14 mouse cellular contexts compared by ENCODE assay signal in genomic region chr1:188321534-188321933, GRCm38 (mm10). TPM values are rescaled to one million over a fixed set of nuclear protein-coding genes. Genes with fewer than 3 reads are reported as not detected.
A peak's percentile ranks its signal among the peaks of the same experiment; 100 is the strongest.
DNase-seq lines count a peak whose midpoint lies in the region; ATAC-seq and TF ChIP-seq lines count a peak whose summit lies in the region.
"Had no signal": no experiment of that assay in that cellular context is flagged by ENCODE, and none has a peak within 500 bp of the region (broad histone marks: within the 10 kb centered on the region; RNA-seq: fewer than 3 reads in every experiment).

No protein-coding gene starts in this region.

- 65% methylated on average over 7 of the region's 7 CpGs for WGBS in liver, embryonic 14.5 days (ENCODE audit: insufficient replicate concordance)

- no peak overlapping the region for H3K27ac ChIP-seq in left cerebral cortex, adult 2 months
- no peak overlapping the region for H3K27ac ChIP-seq in liver, embryonic 14.5 days
- H3K27ac ChIP-seq: embryonic facial prominence, embryonic 13.5 days; forebrain, embryonic 12.5 days; limb, embryonic 15.5 days had no signal

- no peaks in the 10 kb centered on the region for H3K36me3 ChIP-seq in liver, embryonic 14.5 days (replicated peaks; ENCODE audit: control insufficient read depth, insufficient read depth, low read depth)
- H3K36me3 ChIP-seq: embryonic facial prominence, embryonic 13.5 days; forebrain, embryonic 12.5 days; limb, embryonic 15.5 days had no signal

- H3K9ac ChIP-seq in liver, embryonic 14.5 days (replicated peaks): no peak overlapping the region
- H3K9ac ChIP-seq: embryonic facial prominence, embryonic 13.5 days; forebrain, embryonic 12.5 days; limb, embryonic 15.5 days had no signal

- no peaks in the 10 kb centered on the region for H3K9me3 ChIP-seq in liver, embryonic 14.5 days (ENCODE audit: control insufficient read depth, low read length)
- H3K9me3 ChIP-seq: embryonic facial prominence, embryonic 13.5 days; forebrain, embryonic 12.5 days; limb, embryonic 15.5 days had no signal

- intact Hi-C loops in left cerebral cortex, adult 2 months (cut with DNase I): no loop called here
- intact Hi-C loops in left cerebral cortex, postnatal 36 days (cut with DNase I): no loop called here

- no peaks in the 10 kb centered on the region for H3K27me3 ChIP-seq in liver, embryonic 14.5 days (ENCODE audit: control insufficient read depth, insufficient read depth, low read length)
- H3K27me3 ChIP-seq: embryonic facial prominence, embryonic 13.5 days; forebrain, embryonic 12.5 days; limb, embryonic 15.5 days had no signal

- H3K4me1 ChIP-seq in liver, embryonic 14.5 days (replicated peaks; ENCODE audit: control insufficient read depth in 2 of 2, insufficient read depth in 2 of 2, low read length in 1 of 2): no peaks in the 10 kb centered on the region
- H3K4me1 ChIP-seq: forebrain, embryonic 12.5 days; limb, embryonic 15.5 days had no signal

- DNase-seq in embryo, embryonic 10 days (ENCODE audit: low spot score): peak; percentile 29
- DNase-seq in embryo, embryonic 11 days: no peak
- DNase-seq in left cerebral cortex, adult 2 months (ENCODE audit: extremely low spot score in 1 of 2, low spot score in 2 of 2): no peak
- no peak for DNase-seq in left cerebral cortex, postnatal 36 days (ENCODE audit: low spot score in 2 of 2)
- peak; percentile 60 for DNase-seq in R1 (ENCODE audit: low read depth, low spot score)
- DNase-seq in liver, embryonic 14.5 days (ENCODE audit: low read depth in 3 of 3, low spot score in 3 of 3): no peak
- no peak for DNase-seq in spleen, postnatal 36 days (ENCODE audit: low spot score in 2 of 2)
- DNase-seq: cerebellum, adult 9-10 months; right cerebral cortex, postnatal 25 days had no signal

- ATAC-seq in liver, embryonic 14.5 days (ENCODE audit: insufficient read depth): peak; percentile 50; the same call in 1 of the 2 replicates
- no peak for ATAC-seq in frontal cortex, adult (ENCODE audit: low TSS enrichment)

- no peak overlapping the region for H3K4me2 ChIP-seq in liver, embryonic 14.5 days (ENCODE audit: low read depth)
- H3K4me2 ChIP-seq: embryonic facial prominence, embryonic 13.5 days; forebrain, embryonic 12.5 days; limb, embryonic 15.5 days had no signal

- no peak for TF ChIP-seq EP300 in liver, embryonic 14.5 days (IDR thresholded peaks at IDR 0.05; ENCODE audit: low read depth)

- H3K4me3 ChIP-seq in left cerebral cortex, adult 2 months: no peak overlapping the region
- H3K4me3 ChIP-seq in liver, embryonic 14.5 days (ENCODE audit: insufficient read depth in 1 of 2, low read depth in 2 of 2, low read length in 2 of 2): no peak overlapping the region
- H3K4me3 ChIP-seq: embryonic facial prominence, embryonic 13.5 days; forebrain, embryonic 12.5 days; limb, embryonic 15.5 days had no signal

- TF ChIP-seq CTCF in left cerebral cortex, adult 2 months (IDR thresholded peaks at IDR 0.05): peak; percentile 20
- peak; percentile 45 for TF ChIP-seq CTCF in liver, embryonic 14.5 days (IDR thresholded peaks at IDR 0.05; ENCODE audit: low read depth)

RNA-seq across cellular contexts. Expression of gene Ush2a, which starts 59.7 kb away (rescaled TPM):
- total RNA-seq in left cerebral cortex, adult 2 months (2021): under 1 TPM; 0.05 to 0.37 TPM
- total RNA-seq in left cerebral cortex, postnatal 36 days (2021): under 1 TPM; 0.05 to 0.59 TPM
- under 0.01 and 0.02 TPM in 2 replicates for polyA plus RNA-seq in liver, embryonic 14.5 days (2012; rRNA removed)
- polyA plus RNA-seq in liver, embryonic 14.5 days (2014; fragmentation: Nextera tagmentation; extraction: Ambion mirVana): not detected in 2 replicates
- total RNA-seq: gastrocnemius, adult 8-10 months had no signal

Comparison
In these comparisons a context has a peak if more than half of its experiments do, and no peak if none do; other contexts are left out.
1. DNase-seq: peak in embryo, embryonic 10 days (single experiment) and R1 (single experiment); none in embryo, embryonic 11 days (single experiment), left cerebral cortex, adult 2 months (0 of 2), left cerebral cortex, postnatal 36 days (0 of 2), liver, embryonic 14.5 days (0 of 3) and spleen, postnatal 36 days (0 of 2).